Mouse (Mus musculus) CH12.LX (cell line): ENCODE measurements at regions not wholly inside any gene's neighbourhood (a gene's known extent, or its start where the extent isn't known, plus 50 kb on each side); places are given as distances from the start of the nearest gene placed in this dataset.

Experiments
- CTCF ChIP-seq, 2 experiments: IDR thresholded peaks in 1 of 2; conservative IDR thresholded peaks in 1 of 2; 2 replicates each; pipeline ENCODE4 v1.5.1; 2011 to 2012; ENCODE audit warnings: low read depth in 2 of 2, low read length in 2 of 2, improper control_type of control experiment in 1 of 2, inconsistent platforms in 1 of 2, mild to moderate bottlenecking in 1 of 2, moderate library complexity in 1 of 2
- ELF1 ChIP-seq: IDR thresholded peaks from 2 replicates; pipeline ENCODE4 v1.6.1; 2014; ENCODE audit warnings: low read depth, mild to moderate bottlenecking, inconsistent platforms, low read length, improper control_type of control experiment
- ETS1 ChIP-seq: conservative IDR thresholded peaks from 2 replicates; pipeline ENCODE4 v1.6.1; 2012; ENCODE audit warnings: low read depth, mild to moderate bottlenecking, inconsistent platforms, low read length, improper control_type of control experiment, moderate library complexity
- KAT2A ChIP-seq: IDR thresholded peaks from 2 replicates; pipeline ENCODE4 v1.6.1; 2012; ENCODE audit warnings: low read length, improper control_type of control experiment, inconsistent platforms; ENCODE audit not compliant: insufficient replicate concordance
- MAFK ChIP-seq: IDR thresholded peaks from 2 replicates; pipeline ENCODE4 v1.6.1; 2011; ENCODE audit warnings: low read length, improper control_type of control experiment; ENCODE audit not compliant: insufficient replicate concordance
- MAZ ChIP-seq: IDR thresholded peaks from 2 replicates; pipeline ENCODE4 v1.6.1; 2012; ENCODE audit warnings: low read depth, mild to moderate bottlenecking, inconsistent platforms, low read length, improper control_type of control experiment, moderate library complexity
- POLR2A ChIP-seq: IDR thresholded peaks from 2 replicates; pipeline ENCODE4 v1.6.1; 2011; ENCODE audit warnings: low read depth, mild to moderate bottlenecking, improper control_type of control experiment, low read length
- SIN3A ChIP-seq: IDR thresholded peaks from 2 replicates; pipeline ENCODE4 v1.6.1; 2012; ENCODE audit warnings: low read length, improper control_type of control experiment, inconsistent platforms
- TBP ChIP-seq: conservative IDR thresholded peaks from 2 replicates; pipeline ENCODE4 v1.6.1; 2011; ENCODE audit warnings: low read depth, low read length, improper control_type of control experiment
- TCF12 ChIP-seq: IDR thresholded peaks from 2 replicates; pipeline ENCODE4 v1.6.1; 2014; ENCODE audit warnings: low read depth, mild to moderate bottlenecking, inconsistent platforms, low read length, improper control_type of control experiment
- ZKSCAN1 ChIP-seq: IDR thresholded peaks from 2 replicates; pipeline ENCODE4 v1.6.1; 2012; ENCODE audit warnings: low read depth, inconsistent platforms, low read length, improper control_type of control experiment, borderline replicate concordance

GRCm38 (mm10) chr9:117717346-117717745, 87.6 kb upstream of the Rbms3 start:
- TF ChIP-seq POLR2A: no peak
- TF ChIP-seq ZKSCAN1: no peak
- TF ChIP-seq CTCF (conservative IDR thresholded peaks at IDR 0.05 in 1 of 2, IDR thresholded peaks at IDR 0.05 in 1 of 2; ENCODE audit: low read depth in 2 of 2, low read length in 2 of 2): no peak
- TF ChIP-seq MAZ: no peak
- no peak for TF ChIP-seq ELF1
- no peak for TF ChIP-seq MAFK
- TF ChIP-seq SIN3A: no peak
- no peak for TF ChIP-seq TBP
- TF ChIP-seq ETS1: no peak
- no peak for TF ChIP-seq KAT2A
- TF ChIP-seq TCF12: no peak
